Mouse (Mus musculus): ENCODE measurements around the gene Desi1. TPM values are rescaled to one million over a fixed set of nuclear protein-coding genes. Genes with fewer than 3 reads are reported as not detected.

Desi1 gene
- polyA plus RNA-seq, 1 experiment from 2014 or later: 18.6 TPM

DNA sequence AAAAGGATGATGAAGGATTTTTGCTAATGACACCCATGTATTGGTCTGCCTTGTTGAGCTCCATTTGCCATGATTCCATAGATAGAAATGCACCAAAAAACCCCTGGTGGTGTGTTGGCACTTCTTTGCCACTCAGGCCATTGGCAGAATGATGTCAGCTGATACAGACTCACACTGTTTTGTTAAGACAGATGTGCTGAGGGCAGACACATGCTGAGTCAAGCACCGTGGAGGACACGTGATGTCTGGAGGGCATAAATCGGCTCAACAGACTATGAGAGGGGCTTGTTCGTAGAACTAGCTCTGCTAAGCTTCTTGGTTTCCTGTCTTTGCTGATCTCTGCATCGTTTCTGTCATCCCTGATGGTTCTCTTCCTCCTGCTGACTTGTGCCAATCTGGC lies 18.9 kb upstream of the Desi1 start:
- H3K9me3 ChIP-seq (replicated peaks; ENCODE audit: control insufficient read depth, low read length): no peaks in the 10 kb centered on the region
- no peaks in the 10 kb centered on the region for H3K36me3 ChIP-seq (ENCODE audit: control insufficient read depth, insufficient read depth, low read length)
- ATAC-seq (ENCODE audit: insufficient read depth, low FRiP score): no peak
- no peaks in the 10 kb centered on the region for H3K27me3 ChIP-seq (ENCODE audit: control insufficient read depth, insufficient read depth, low read length)
- no peak overlapping the region for H3K9ac ChIP-seq (ENCODE audit: low read length)
- H3K4me2 ChIP-seq (ENCODE audit: low read depth, low read length): no peak overlapping the region
- H3K27ac ChIP-seq (ENCODE audit: low read length): no peak overlapping the region
- H3K4me1 ChIP-seq (ENCODE audit: control insufficient read depth, insufficient read depth, low read length): 0 out of 2 replicates have a peak, but pooled peaks cover 3% of the 10 kb centered on the region
- no peak overlapping the region for H3K4me3 ChIP-seq (replicated peaks; ENCODE audit: low read length)
- WGBS: 63% methylated on average over 5 of the region's 5 CpGs

DNA sequence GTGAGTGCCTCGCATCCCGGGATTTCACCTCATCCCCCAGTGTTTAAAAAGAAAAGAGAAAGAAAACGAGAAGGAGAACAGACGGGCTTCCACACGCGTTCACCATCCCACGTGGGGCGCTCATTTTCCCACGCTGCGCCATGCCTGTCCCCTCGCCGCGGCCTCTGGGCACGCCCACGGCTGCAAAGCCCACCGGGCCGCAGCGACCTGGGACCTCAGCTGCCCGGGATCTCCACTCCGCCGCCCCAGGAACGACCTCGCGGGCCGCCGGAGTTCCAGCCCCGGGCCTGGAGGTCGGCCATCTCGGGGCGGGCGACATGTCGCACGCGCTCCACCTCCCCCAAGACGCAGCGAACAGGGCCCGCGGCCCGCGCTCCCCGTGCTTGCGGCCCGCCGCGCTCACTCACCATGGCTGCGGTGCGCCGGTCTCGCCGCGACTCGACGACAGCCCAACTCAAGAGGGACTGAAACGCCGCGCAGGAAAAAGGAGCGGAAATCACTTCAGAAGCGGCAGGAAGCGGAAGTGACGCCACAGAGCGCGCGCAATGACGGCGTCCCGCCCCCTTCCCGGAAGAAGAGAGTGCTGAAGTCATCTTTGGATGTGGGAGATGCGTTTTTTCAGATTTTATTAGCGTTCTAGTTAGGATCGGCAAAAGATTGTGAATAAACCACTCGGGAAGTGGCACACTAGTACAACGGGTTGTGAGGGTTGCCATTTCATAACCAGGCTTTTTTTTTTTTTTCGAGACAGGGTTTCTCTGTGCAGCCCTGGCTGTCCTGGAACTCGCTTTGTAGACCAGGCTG lies 13.6 kb upstream of the Desi1 start, which contains the start of gene Snu13:
Gene Snu13, minus strand, starts transcription at position 519 of the 804 bp plus-strand sequence.
- H3K9me3 ChIP-seq (replicated peaks; ENCODE audit: control insufficient read depth, low read length): no peaks in the 10 kb centered on the region
- peak within 1 kb of the TSS; percentile 98 for H3K4me3 ChIP-seq (replicated peaks; ENCODE audit: low read length)
- ATAC-seq (ENCODE audit: insufficient read depth, low FRiP score): peak; percentile 91
- peaks cover 14% of the 10 kb centered on the region for H3K4me1 ChIP-seq (ENCODE audit: control insufficient read depth, insufficient read depth, low read length)
- peak within 1 kb of the TSS; percentile 84 for H3K27ac ChIP-seq (ENCODE audit: low read length)
- no peaks in the 10 kb centered on the region for H3K27me3 ChIP-seq (ENCODE audit: control insufficient read depth, insufficient read depth, low read length)
- 0 out of 2 replicates have a peak, but pooled peaks cover 3% of the 10 kb centered on the region for H3K36me3 ChIP-seq (ENCODE audit: control insufficient read depth, insufficient read depth, low read length)
- peak within 1 kb of the TSS; percentile 99 for H3K4me2 ChIP-seq (ENCODE audit: low read depth, low read length)
- under 1% methylated on average over 74 of the region's 74 CpGs for WGBS
- peak within 1 kb of the TSS; percentile 96 for H3K9ac ChIP-seq (ENCODE audit: low read length)

DNA sequence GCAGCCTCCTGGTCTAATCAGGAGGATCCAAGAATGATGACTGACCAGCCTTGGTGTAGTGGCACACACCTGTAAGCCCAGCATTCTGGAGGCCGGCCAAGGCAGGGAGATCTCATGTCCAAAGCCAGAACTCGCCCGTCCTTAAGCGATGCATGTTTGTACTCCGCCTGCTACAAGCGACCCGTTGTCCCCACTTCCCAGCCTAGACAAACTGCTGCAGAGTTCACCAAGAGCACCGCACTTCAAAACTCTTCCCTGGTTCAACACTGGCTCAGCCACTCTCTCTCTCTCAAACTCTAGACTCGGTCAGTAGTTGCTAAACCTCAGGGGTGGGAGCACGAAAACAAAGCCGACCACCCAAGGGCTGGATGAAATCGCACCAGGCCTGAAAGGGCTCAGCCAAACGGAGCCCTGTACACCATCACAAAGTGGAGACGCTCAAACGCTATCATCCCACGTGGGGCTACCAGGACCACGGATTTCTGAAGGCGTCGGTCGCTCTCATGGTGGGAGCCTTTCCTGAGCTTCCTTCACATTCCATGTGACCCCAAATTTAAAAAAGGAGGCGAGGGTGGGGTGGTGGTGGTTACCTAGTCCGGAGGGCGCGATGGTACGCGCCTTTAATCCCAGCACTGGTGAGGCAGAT lies 12.7 kb upstream of the Desi1 start:
- peak; percentile 28; the same call in 1 of the 2 replicates for ATAC-seq (ENCODE audit: insufficient read depth, low FRiP score)
- WGBS: 2% methylated on average over 26 of the region's 26 CpGs
- H3K27me3 ChIP-seq (ENCODE audit: control insufficient read depth, insufficient read depth, low read length): no peaks in the 10 kb centered on the region
- H3K36me3 ChIP-seq (ENCODE audit: control insufficient read depth, insufficient read depth, low read length): 0 out of 2 replicates have a peak, but pooled peaks cover 3% of the 10 kb centered on the region
- peak overlapping the region; percentile 99 for H3K4me2 ChIP-seq (ENCODE audit: low read depth, low read length)
- peak overlapping the region; percentile 96 for H3K9ac ChIP-seq (ENCODE audit: low read length)
- peaks cover 14% of the 10 kb centered on the region for H3K4me1 ChIP-seq (ENCODE audit: control insufficient read depth, insufficient read depth, low read length)
- peak overlapping the region; percentile 98 for H3K4me3 ChIP-seq (replicated peaks; ENCODE audit: low read length)
- peak overlapping the region; percentile 42 for H3K27ac ChIP-seq (ENCODE audit: low read length)
- H3K9me3 ChIP-seq (replicated peaks; ENCODE audit: control insufficient read depth, low read length): no peaks in the 10 kb centered on the region

DNA sequence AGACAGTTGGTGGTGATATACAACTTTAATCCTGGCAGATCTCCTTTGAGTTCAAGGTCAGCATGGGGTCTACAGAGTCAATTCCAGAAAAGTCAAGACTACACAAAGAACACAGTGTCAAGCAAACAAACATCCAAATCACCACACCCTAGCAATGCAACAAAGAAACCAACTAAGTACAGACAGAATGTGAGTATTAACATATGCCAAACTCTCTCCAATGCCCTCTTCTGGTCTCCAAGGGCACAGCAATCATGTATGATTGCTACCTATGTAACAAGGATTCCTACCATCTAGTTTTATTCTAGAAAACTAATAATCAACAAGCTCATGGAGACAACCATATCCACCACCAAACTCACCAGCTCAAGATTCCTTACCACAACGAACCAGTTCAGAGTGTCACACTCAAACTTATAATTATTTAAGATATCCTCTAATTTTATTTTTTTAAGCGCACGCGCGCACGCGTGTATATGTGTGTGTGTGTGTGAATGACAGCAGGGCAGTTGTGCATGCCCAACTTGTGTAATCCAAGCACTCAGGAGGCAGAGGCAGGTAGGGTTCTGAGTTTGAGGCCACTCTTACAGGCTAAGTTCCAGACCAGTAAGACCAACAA lies 10.6 kb upstream of the Desi1 start:
- Histone ChIP-seq H3K9ac (ENCODE audit: low read length) (no peak overlapping the region), H3K4me2 (ENCODE audit: low read depth, low read length) (no peak overlapping the region), H3K4me1 (ENCODE audit: control insufficient read depth, insufficient read depth, low read length) (peaks cover 14% of the 10 kb centered on the region), H3K36me3 (ENCODE audit: control insufficient read depth, insufficient read depth, low read length) (0 out of 2 replicates have a peak, but pooled peaks cover 3% of the 10 kb centered on the region), H3K4me3 (replicated peaks; ENCODE audit: low read length) (no peak overlapping the region), H3K27me3 (ENCODE audit: control insufficient read depth, insufficient read depth, low read length) (no peaks in the 10 kb centered on the region), H3K9me3 (replicated peaks; ENCODE audit: control insufficient read depth, low read length) (no peaks in the 10 kb centered on the region), H3K27ac (ENCODE audit: low read length) (no peak overlapping the region)
- WGBS: 95% methylated on average over 7 of the region's 7 CpGs
- no peak for ATAC-seq (ENCODE audit: insufficient read depth, low FRiP score)

DNA sequence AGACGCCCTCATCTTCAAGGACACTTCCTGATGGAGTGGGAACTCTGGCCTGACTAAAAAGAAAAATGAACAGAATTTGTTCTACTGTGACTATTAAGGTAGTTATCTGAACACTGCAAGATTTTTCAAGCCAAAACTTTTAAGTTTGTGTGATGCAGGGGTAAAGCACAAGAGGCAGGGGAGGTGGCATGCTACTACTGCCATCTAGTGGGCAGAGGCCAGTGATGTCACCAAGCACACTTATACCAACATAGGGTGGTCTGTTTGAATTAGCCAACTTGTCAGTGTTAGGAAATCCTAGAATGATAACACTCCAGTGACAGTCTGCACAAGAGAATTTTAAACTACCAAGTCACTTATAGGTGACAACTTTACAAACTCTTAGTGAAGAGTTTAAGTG lies 7.0 kb upstream of the Desi1 start:
- H3K36me3 ChIP-seq (ENCODE audit: control insufficient read depth, insufficient read depth, low read length): peaks cover 9% of the 10 kb centered on the region
- 94% methylated on average over 1 of the region's 1 CpGs for WGBS
- no peaks in the 10 kb centered on the region for H3K9me3 ChIP-seq (replicated peaks; ENCODE audit: control insufficient read depth, low read length)
- H3K4me1 ChIP-seq (ENCODE audit: control insufficient read depth, insufficient read depth, low read length): peaks cover 4% of the 10 kb centered on the region
- H3K9ac ChIP-seq (ENCODE audit: low read length): no peak overlapping the region
- H3K4me3 ChIP-seq (replicated peaks; ENCODE audit: low read length): no peak overlapping the region
- H3K27ac ChIP-seq (ENCODE audit: low read length): no peak overlapping the region
- H3K4me2 ChIP-seq (ENCODE audit: low read depth, low read length): no peak overlapping the region
- ATAC-seq (ENCODE audit: insufficient read depth, low FRiP score): no peak
- H3K27me3 ChIP-seq (ENCODE audit: control insufficient read depth, insufficient read depth, low read length): no peaks in the 10 kb centered on the region

DNA sequence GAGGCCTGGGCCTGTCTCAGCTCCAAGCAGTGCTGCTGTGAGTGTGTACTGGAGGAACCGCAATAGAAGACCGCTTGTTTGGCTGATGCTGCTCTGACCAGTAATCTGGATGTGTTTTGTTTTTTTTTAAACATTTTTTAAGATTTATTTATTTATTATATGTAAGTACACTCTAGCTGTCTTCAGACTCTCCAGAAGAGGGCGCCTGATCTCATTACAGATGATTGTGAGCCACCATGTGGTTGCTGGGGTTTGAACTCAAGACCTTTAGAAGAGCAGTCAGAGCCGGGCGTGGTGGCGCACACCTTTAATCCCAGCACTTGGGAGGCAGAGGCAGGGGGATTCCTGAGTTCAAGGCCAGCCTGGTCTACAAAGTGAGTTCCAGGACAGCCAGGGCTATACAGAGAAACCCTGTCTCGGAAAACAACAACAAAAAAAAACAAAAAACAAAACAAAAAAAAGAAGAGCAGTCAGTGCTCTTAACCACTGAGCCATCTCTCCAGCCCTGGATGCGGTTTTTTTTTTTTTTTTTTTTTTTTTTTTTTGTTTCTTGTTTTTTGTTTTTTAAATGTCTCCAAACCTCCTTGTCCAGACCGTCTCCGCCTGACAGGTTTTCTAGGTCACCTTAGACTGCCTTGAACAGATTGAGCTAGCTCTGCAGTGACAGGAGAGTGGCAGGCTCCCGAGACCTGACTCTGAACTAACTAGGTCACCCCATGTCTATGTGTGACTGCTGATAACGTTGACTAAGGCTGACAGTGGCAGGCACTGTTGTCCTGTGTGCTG lies 2.4 kb upstream of the Desi1 start:
- H3K4me2 ChIP-seq (ENCODE audit: low read depth, low read length): no peak overlapping the region
- no peaks in the 10 kb centered on the region for H3K4me1 ChIP-seq (ENCODE audit: control insufficient read depth, insufficient read depth, low read length)
- H3K27ac ChIP-seq (ENCODE audit: low read length): no peak overlapping the region
- H3K4me3 ChIP-seq (replicated peaks; ENCODE audit: low read length): no peak overlapping the region
- no peaks in the 10 kb centered on the region for H3K9me3 ChIP-seq (replicated peaks; ENCODE audit: control insufficient read depth, low read length)
- H3K36me3 ChIP-seq (ENCODE audit: control insufficient read depth, insufficient read depth, low read length): peaks cover 7% of the 10 kb centered on the region
- ATAC-seq (ENCODE audit: insufficient read depth, low FRiP score): no peak
- H3K27me3 ChIP-seq (ENCODE audit: control insufficient read depth, insufficient read depth, low read length): no peaks in the 10 kb centered on the region
- WGBS: 80% methylated on average over 12 of the region's 12 CpGs
- H3K9ac ChIP-seq (ENCODE audit: low read length): no peak overlapping the region

DNA sequence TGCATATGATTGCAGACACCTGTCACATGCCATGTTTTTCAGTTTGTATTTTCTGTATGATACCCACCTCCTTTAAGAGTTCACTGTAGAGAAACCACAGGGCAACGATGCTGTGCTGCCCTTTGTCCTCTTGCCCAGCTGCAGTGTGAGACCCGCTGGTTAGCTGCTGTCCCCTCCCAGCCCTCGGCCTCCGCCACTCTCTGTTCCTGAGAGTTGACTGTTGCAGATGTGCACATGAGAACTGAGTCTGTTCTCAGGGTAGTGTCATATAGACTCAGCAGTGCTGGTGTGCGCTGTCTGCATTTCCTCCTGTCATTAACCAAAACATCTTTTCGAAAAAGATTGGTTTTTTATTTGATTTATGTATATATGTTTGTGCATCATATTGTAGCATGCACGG lies 1.3 kb downstream of the Desi1 start:
- no peaks in the 10 kb centered on the region for H3K4me1 ChIP-seq (ENCODE audit: control insufficient read depth, insufficient read depth, low read length)
- no peak for ATAC-seq (ENCODE audit: insufficient read depth, low FRiP score)
- H3K9ac ChIP-seq (ENCODE audit: low read length): no peak overlapping the region
- no peak overlapping the region for H3K4me2 ChIP-seq (ENCODE audit: low read depth, low read length)
- no peak overlapping the region for H3K27ac ChIP-seq (ENCODE audit: low read length)
- no peaks in the 10 kb centered on the region for H3K27me3 ChIP-seq (ENCODE audit: control insufficient read depth, insufficient read depth, low read length)
- H3K4me3 ChIP-seq (replicated peaks; ENCODE audit: low read length): no peak overlapping the region
- no peaks in the 10 kb centered on the region for H3K9me3 ChIP-seq (replicated peaks; ENCODE audit: control insufficient read depth, low read length)
- WGBS: 87% methylated on average over 7 of the region's 7 CpGs
- peaks cover 12% of the 10 kb centered on the region for H3K36me3 ChIP-seq (ENCODE audit: control insufficient read depth, insufficient read depth, low read length)

DNA sequence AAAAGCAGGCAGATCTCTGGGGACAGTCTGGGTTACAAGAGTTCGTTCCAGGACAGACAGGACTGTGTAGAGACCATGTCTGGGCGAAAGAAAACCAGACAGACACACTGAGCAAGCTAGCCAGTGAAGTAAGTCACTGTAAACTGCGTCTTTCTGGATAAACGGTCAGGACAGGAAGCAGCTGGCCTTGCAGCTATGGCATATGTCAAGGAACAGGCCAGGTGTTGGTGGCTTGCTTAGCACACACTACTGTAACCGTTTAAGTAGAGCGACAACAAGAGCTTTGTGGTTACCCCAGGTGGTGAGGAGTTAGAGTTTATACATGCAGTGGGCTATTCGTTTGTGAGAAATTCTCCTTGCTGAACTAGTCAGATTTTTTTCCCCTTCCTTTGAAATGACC lies 5.9 kb downstream of the Desi1 start:
- H3K9ac ChIP-seq (ENCODE audit: low read length): no peak overlapping the region
- H3K4me3 ChIP-seq (replicated peaks; ENCODE audit: low read length): no peak overlapping the region
- 74% methylated on average over 7 of the region's 7 CpGs for WGBS
- no peak for ATAC-seq (ENCODE audit: insufficient read depth, low FRiP score)
- H3K27ac ChIP-seq (ENCODE audit: low read length): no peak overlapping the region
- no peaks in the 10 kb centered on the region for H3K4me1 ChIP-seq (ENCODE audit: control insufficient read depth, insufficient read depth, low read length)
- no peaks in the 10 kb centered on the region for H3K9me3 ChIP-seq (replicated peaks; ENCODE audit: control insufficient read depth, low read length)
- H3K4me2 ChIP-seq (ENCODE audit: low read depth, low read length): no peak overlapping the region
- no peaks in the 10 kb centered on the region for H3K27me3 ChIP-seq (ENCODE audit: control insufficient read depth, insufficient read depth, low read length)
- H3K36me3 ChIP-seq (ENCODE audit: control insufficient read depth, insufficient read depth, low read length): peaks cover 35% of the 10 kb centered on the region

Data from stomach, embryonic 16.5 days (tissue).